Mouse (Mus musculus): Measurements from ENCODE around the gene Trak1. TPM values are rescaled to one million over a fixed set of nuclear protein-coding genes. Genes with fewer than 3 reads are reported as not detected.
A peak's percentile ranks its signal among the peaks of the same experiment; 100 is the strongest.

The Trak1 gene
- polyA plus RNA-seq, 2 experiments = 2.9 to 3.1 TPM

- WGBS (ENCODE audit: insufficient replicate concordance) = 47% methylated on average over 7 of the region's 7 CpGs
- no peak for DNase-seq (ENCODE audit: low read depth in 3 of 3, low spot score in 3 of 3)
- Histone ChIP-seq H3K36me3 (replicated peaks; ENCODE audit: control insufficient read depth, insufficient read depth, low read depth) (no peaks in the 10 kb centered on the region), H3K9me3 (ENCODE audit: control insufficient read depth, low read length) (no peaks in the 10 kb centered on the region), H3K4me3 (ENCODE audit: insufficient read depth in 1 of 2, low read depth in 2 of 2, low read length in 2 of 2) (no peak overlapping the region), H3K4me1 (replicated peaks; ENCODE audit: control insufficient read depth in 2 of 2, insufficient read depth in 2 of 2, low read length in 1 of 2) (peaks cover 0 to 15% of the 10 kb centered on the region in 2 experiments), H3K27me3 (ENCODE audit: control insufficient read depth, insufficient read depth, low read length) (peaks cover 6% of the 10 kb centered on the region), H3K4me2 (ENCODE audit: low read depth) (no peak overlapping the region), H3K27ac (no peak overlapping the region), H3K9ac (replicated peaks) (no peak overlapping the region)
- no peak for TF ChIP-seq EP300 (IDR thresholded peaks at IDR 0.05; ENCODE audit: low read depth)
- no peak for TF ChIP-seq CTCF (IDR thresholded peaks at IDR 0.05; ENCODE audit: low read depth)
- ATAC-seq (ENCODE audit: insufficient read depth) = no peak
These were observed 2.1 kb upstream of the Trak1 start for GRCm38 (mm10) chr9:121295221-121295620.

GRCm38 (mm10) chr9:121298065-121298398 is 730 bp downstream of the Trak1 start:
- Histone ChIP-seq H3K4me3 (ENCODE audit: insufficient read depth in 1 of 2, low read depth in 2 of 2, low read length in 2 of 2) (peak overlapping the region; percentile 70), H3K4me1 (replicated peaks; ENCODE audit: control insufficient read depth in 2 of 2, insufficient read depth in 2 of 2, low read length in 1 of 2) (peaks cover 0 to 15% of the 10 kb centered on the region in 2 experiments), H3K27me3 (ENCODE audit: control insufficient read depth, insufficient read depth, low read length) (peaks cover 6% of the 10 kb centered on the region), H3K9me3 (ENCODE audit: control insufficient read depth, low read length) (no peaks in the 10 kb centered on the region), H3K36me3 (replicated peaks; ENCODE audit: control insufficient read depth, insufficient read depth, low read depth) (no peaks in the 10 kb centered on the region), H3K27ac (no peak overlapping the region), H3K9ac (replicated peaks) (peak overlapping the region; percentile 57), H3K4me2 (ENCODE audit: low read depth) (peak overlapping the region; percentile 77)
- 2% methylated on average over 7 of the region's 7 CpGs for WGBS (ENCODE audit: insufficient replicate concordance)
- DNase-seq (ENCODE audit: low read depth in 3 of 3, low spot score in 3 of 3) = no peak
- ATAC-seq (ENCODE audit: insufficient read depth) = no peak
- TF ChIP-seq CTCF (IDR thresholded peaks at IDR 0.05; ENCODE audit: low read depth) = no peak
- TF ChIP-seq EP300 (IDR thresholded peaks at IDR 0.05; ENCODE audit: low read depth) = no peak

GRCm38 (mm10) chr9:121298411-121299091 is 1.2 kb downstream of the Trak1 start:
- H3K9me3 ChIP-seq (ENCODE audit: control insufficient read depth, low read length) = no peaks in the 10 kb centered on the region
- H3K36me3 ChIP-seq (replicated peaks; ENCODE audit: control insufficient read depth, insufficient read depth, low read depth) = no peaks in the 10 kb centered on the region
- DNase-seq (ENCODE audit: low read depth in 3 of 3, low spot score in 3 of 3) (no peak), ATAC-seq (ENCODE audit: insufficient read depth) (no peak)
- H3K4me1 ChIP-seq (replicated peaks; ENCODE audit: control insufficient read depth in 2 of 2, insufficient read depth in 2 of 2, low read length in 1 of 2) = peaks cover 0 to 15% of the 10 kb centered on the region in 2 experiments
- H3K4me2 ChIP-seq (ENCODE audit: low read depth) = peak overlapping the region; percentile 77
- peak overlapping the region; percentile 57; the same call in 1 of the 2 replicates for H3K9ac ChIP-seq (replicated peaks)
- TF ChIP-seq EP300 (IDR thresholded peaks at IDR 0.05; ENCODE audit: low read depth) = no peak
- no peak for TF ChIP-seq CTCF (IDR thresholded peaks at IDR 0.05; ENCODE audit: low read depth)
- H3K27ac ChIP-seq = no peak overlapping the region
- peaks cover 6% of the 10 kb centered on the region for H3K27me3 ChIP-seq (ENCODE audit: control insufficient read depth, insufficient read depth, low read length)
- H3K4me3 ChIP-seq (ENCODE audit: insufficient read depth in 1 of 2, low read depth in 2 of 2, low read length in 2 of 2) = peak overlapping the region; percentile 70
- WGBS (ENCODE audit: insufficient replicate concordance) = 29% methylated on average over 15 of the region's 15 CpGs

- H3K4me3 ChIP-seq (ENCODE audit: insufficient read depth in 1 of 2, low read depth in 2 of 2, low read length in 2 of 2) = no peak overlapping the region
- H3K9me3 ChIP-seq (ENCODE audit: control insufficient read depth, low read length) = no peaks in the 10 kb centered on the region
- H3K4me2 ChIP-seq (ENCODE audit: low read depth) = peak overlapping the region; percentile 77
- TF ChIP-seq CTCF (IDR thresholded peaks at IDR 0.05; ENCODE audit: low read depth) = no peak
- no peak for TF ChIP-seq EP300 (IDR thresholded peaks at IDR 0.05; ENCODE audit: low read depth)
- ATAC-seq (ENCODE audit: insufficient read depth) (no peak), DNase-seq (ENCODE audit: low read depth in 3 of 3, low spot score in 3 of 3) (no peak)
- peaks cover 6% of the 10 kb centered on the region for H3K27me3 ChIP-seq (ENCODE audit: control insufficient read depth, insufficient read depth, low read length)
- H3K9ac ChIP-seq (replicated peaks) = no peak overlapping the region
- H3K36me3 ChIP-seq (replicated peaks; ENCODE audit: control insufficient read depth, insufficient read depth, low read depth) = no peaks in the 10 kb centered on the region
- WGBS (ENCODE audit: insufficient replicate concordance) = 72% methylated on average over 9 of the region's 9 CpGs
- H3K27ac ChIP-seq = no peak overlapping the region
- peaks cover 0 to 15% of the 10 kb centered on the region in 2 experiments for H3K4me1 ChIP-seq (replicated peaks; ENCODE audit: control insufficient read depth in 2 of 2, insufficient read depth in 2 of 2, low read length in 1 of 2)
These were observed 2.0 kb downstream of the Trak1 start for GRCm38 (mm10) chr9:121299223-121299755.

GRCm38 (mm10) chr9:121299976-121300570 is 2.8 kb downstream of the Trak1 start:
- H3K9ac ChIP-seq (replicated peaks) = no peak overlapping the region
- peaks cover 6% of the 10 kb centered on the region for H3K27me3 ChIP-seq (ENCODE audit: control insufficient read depth, insufficient read depth, low read length)
- no peak for DNase-seq (ENCODE audit: low read depth in 3 of 3, low spot score in 3 of 3)
- no peaks in the 10 kb centered on the region for H3K9me3 ChIP-seq (ENCODE audit: control insufficient read depth, low read length)
- H3K4me3 ChIP-seq (ENCODE audit: insufficient read depth in 1 of 2, low read depth in 2 of 2, low read length in 2 of 2) = no peak overlapping the region
- H3K36me3 ChIP-seq (replicated peaks; ENCODE audit: control insufficient read depth, insufficient read depth, low read depth) = no peaks in the 10 kb centered on the region
- no peak for TF ChIP-seq EP300 (IDR thresholded peaks at IDR 0.05; ENCODE audit: low read depth)
- TF ChIP-seq CTCF (IDR thresholded peaks at IDR 0.05; ENCODE audit: low read depth) = no peak
- 77% methylated on average over 19 of the region's 19 CpGs for WGBS (ENCODE audit: insufficient replicate concordance)
- no peak overlapping the region for H3K27ac ChIP-seq
- no peak for ATAC-seq (ENCODE audit: insufficient read depth)
- no peak overlapping the region for H3K4me2 ChIP-seq (ENCODE audit: low read depth)
- peaks cover 0 to 15% of the 10 kb centered on the region in 2 experiments for H3K4me1 ChIP-seq (replicated peaks; ENCODE audit: control insufficient read depth in 2 of 2, insufficient read depth in 2 of 2, low read length in 1 of 2)

Measured in liver, embryonic 14.5 days (tissue).